Mouse (Mus musculus) stomach, postnatal 0 days (tissue): ENCODE data around the gene Rplp0.

Source experiments
- CTCF ChIP-seq: IDR thresholded peaks from 2 replicates; pipeline ENCODE4 v1.5.1; 2016; ENCODE audit warnings: antibody characterized with exemption, low read depth, mild to moderate bottlenecking, moderate library complexity
- EP300 ChIP-seq: optimal IDR thresholded peaks from 2 replicates; pipeline ENCODE3; 2016; ENCODE audit warnings: antibody characterized with exemption

GRCm38 (mm10) chr5:115554536-115555291 lies 4.6 kb upstream of the Rplp0 start:
- TF ChIP-seq CTCF (no peak), EP300 (no peak)
